Mouse (Mus musculus): ENCODE measurements around the gene Tmem204. TPM values are rescaled to one million over a fixed set of nuclear protein-coding genes. Genes with fewer than 3 reads are reported as not detected.

The Tmem204 gene
- total RNA-seq, 2 experiments from 2014 or later, result 10.8 to 18.8 TPM

GRCm38 (mm10) chr17:25015655-25016291 lies 67.6 kb downstream of the Tmem204 start, which contains the start of the genes Cramp1l and Ift140:
Cramp1l (minus strand) TSS chr17:25015788.
Ift140 (plus strand) TSS chr17:25016085.
- peak; percentile 98 for DNase-seq (ENCODE audit: low spot score)

GRCm38 (mm10) chr17:25014841-25015570 lies 68.4 kb downstream of the Tmem204 start:
- DNase-seq (ENCODE audit: low spot score), result peak; percentile 10

- DNase-seq (ENCODE audit: low spot score), result peak; percentile 9
These were observed 69.5 kb downstream of the Tmem204 start for GRCm38 (mm10) chr17:25013606-25014501.

Other genes starting within 250 kb of the Tmem204 start
- gene Hagh, start 243.4 kb downstream of the Tmem204 start, total RNA-seq (2021), result 10 to 100 TPM; 67.9 to 72.7 TPM
- 10 to 100 TPM; 45.2 to 48.3 TPM for gene Fahd1, start 233.2 kb downstream of the Tmem204 start, total RNA-seq (2021)
- gene Igfals, start 217.6 kb downstream of the Tmem204 start, total RNA-seq (2021), result 1 to 10 TPM; 2.2 to 2.6 TPM
- 10 to 100 TPM; 11.0 to 11.1 TPM for gene Nubp2, start 197.2 kb downstream of the Tmem204 start, total RNA-seq (2021)
- gene Spsb3, start 196.9 kb downstream of the Tmem204 start, total RNA-seq (2021), result 10 to 100 TPM; 29.7 to 37.9 TPM
- 1 to 10 TPM; 6.5 to 8.4 TPM for gene Eme2, start 188.5 kb downstream of the Tmem204 start, total RNA-seq (2021)
- 10 to 100 TPM; 79.4 to 86.3 TPM for gene Mrps34, start 188.5 kb downstream of the Tmem204 start, total RNA-seq (2021)
- gene Nme3, start 187.1 kb downstream of the Tmem204 start, total RNA-seq (2021), result 10 to 100 TPM; 11.8 to 12.3 TPM
- gene Mapk8ip3, start 146.6 kb downstream of the Tmem204 start, total RNA-seq (2021), result 10 to 100 TPM; 13.2 to 14.5 TPM
- 1 to 10 TPM; 3.9 to 5.9 TPM for gene Jpt2, start 122.9 kb downstream of the Tmem204 start, total RNA-seq (2021)
- gene Cramp1l, start 67.8 kb downstream of the Tmem204 start, total RNA-seq (2021), result 1 to 10 TPM; 6.8 to 7.6 TPM
- gene Ift140, start 67.5 kb downstream of the Tmem204 start, total RNA-seq (2021), result 1 to 10 TPM; 1.9 to 2.1 TPM
- 1 to 10 TPM; 4.0 to 6.0 TPM for gene Telo2, start 32.4 kb upstream of the Tmem204 start, total RNA-seq (2021)
- 1 to 10 TPM; 1.1 to 1.5 TPM for gene Ptx4, start 37.2 kb upstream of the Tmem204 start, total RNA-seq (2021)
- 10 to 100 TPM; 15.0 to 16.0 TPM for gene Clcn7, start 49.8 kb upstream of the Tmem204 start, total RNA-seq (2021)
- gene Ccdc154, start 78.9 kb upstream of the Tmem204 start, total RNA-seq (2021), result not detected
- not detected for gene Gm38655, start 91.9 kb upstream of the Tmem204 start, total RNA-seq (2021)
- 10 to 100 TPM; 12.7 to 14.5 TPM for gene BC003965, start 101.0 kb upstream of the Tmem204 start, total RNA-seq (2021)
- gene Unkl, start 104.8 kb upstream of the Tmem204 start, total RNA-seq (2021), result 1 to 10 TPM; 5.3 to 5.8 TPM
- gene Gnptg, start 156.5 kb upstream of the Tmem204 start, total RNA-seq (2021), result 10 to 100 TPM; 14.1 to 15.6 TPM
- gene Tsr3, start 156.6 kb upstream of the Tmem204 start, total RNA-seq (2021), result 10 to 100 TPM; 16.7 to 18.3 TPM
- under 1 TPM; 0.14 to 0.21 TPM for gene Baiap3, start 172.8 kb upstream of the Tmem204 start, total RNA-seq (2021)
- gene Ube2i, start 191.0 kb upstream of the Tmem204 start, total RNA-seq (2021), result 10 to 100 TPM; 57.0 to 61.5 TPM
- under 1 TPM; 0.55 to 0.66 TPM for gene Prss34, start 214.8 kb upstream of the Tmem204 start, total RNA-seq (2021)
- not detected for gene Prss28, start 225.1 kb upstream of the Tmem204 start, total RNA-seq (2021)
- gene Prss29, start 235.1 kb upstream of the Tmem204 start, total RNA-seq (2021), result not detected

All from gastrocnemius, adult 18-20 months (tissue).